Mouse (Mus musculus): ENCODE measurements around the gene Pfpl. TPM values are rescaled to one million over a fixed set of nuclear protein-coding genes. Genes with fewer than 3 reads are reported as not detected.

The Pfpl gene
- polyA plus RNA-seq, 1 experiment from 2014 or later = not detected

- no peak overlapping the region for H3K27ac ChIP-seq (replicated peaks; ENCODE audit: low read depth, low read length)
- no peaks in the 10 kb centered on the region for H3K36me3 ChIP-seq (replicated peaks; ENCODE audit: control insufficient read depth, insufficient read depth, low read depth, low read length)
- no peak overlapping the region for H3K4me3 ChIP-seq (ENCODE audit: low read depth, low read length)
- no peaks in the 10 kb centered on the region for H3K27me3 ChIP-seq (ENCODE audit: control insufficient read depth, insufficient read depth, low read length)
- no peaks in the 10 kb centered on the region for H3K9me3 ChIP-seq (replicated peaks; ENCODE audit: control insufficient read depth, low read length)
- H3K4me1 ChIP-seq (ENCODE audit: control insufficient read depth, insufficient read depth, low read length) = no peaks in the 10 kb centered on the region
- H3K4me2 ChIP-seq (ENCODE audit: low read depth, low read length) = no peak overlapping the region
- H3K9ac ChIP-seq (replicated peaks; ENCODE audit: low read length) = no peak overlapping the region
- WGBS = 11% methylated on average over 2 of the region's 2 CpGs
- DNase-seq (ENCODE audit: low spot score) = peak; percentile 50
- ATAC-seq (replicated peaks; ENCODE audit: insufficient number of reproducible peaks, low FRiP score, low TSS enrichment, low read depth) = no peak; the same call in 1 of the 2 replicates
Measured at GRCm38 (mm10) chr19:12433033-12433432, 5.3 kb downstream of the Pfpl start.

GRCm38 (mm10) chr19:12435011-12435416 is 7.3 kb downstream of the Pfpl start:
- H3K4me2 ChIP-seq (ENCODE audit: low read depth, low read length) = no peak overlapping the region
- no peak overlapping the region for H3K27ac ChIP-seq (replicated peaks; ENCODE audit: low read depth, low read length)
- H3K4me3 ChIP-seq (ENCODE audit: low read depth, low read length) = no peak overlapping the region
- H3K27me3 ChIP-seq (ENCODE audit: control insufficient read depth, insufficient read depth, low read length) = no peaks in the 10 kb centered on the region
- no peak overlapping the region for H3K9ac ChIP-seq (replicated peaks; ENCODE audit: low read length)
- DNase-seq (ENCODE audit: low spot score) (no peak), ATAC-seq (replicated peaks; ENCODE audit: insufficient number of reproducible peaks, low FRiP score, low TSS enrichment, low read depth) (no peak)
- 85% methylated on average over 4 of the region's 4 CpGs for WGBS
- no peaks in the 10 kb centered on the region for H3K9me3 ChIP-seq (replicated peaks; ENCODE audit: control insufficient read depth, low read length)
- no peaks in the 10 kb centered on the region for H3K36me3 ChIP-seq (replicated peaks; ENCODE audit: control insufficient read depth, insufficient read depth, low read depth, low read length)
- H3K4me1 ChIP-seq (ENCODE audit: control insufficient read depth, insufficient read depth, low read length) = no peaks in the 10 kb centered on the region

- 78% methylated on average over 4 of the region's 4 CpGs for WGBS
- DNase-seq (ENCODE audit: low spot score) (no peak), ATAC-seq (replicated peaks; ENCODE audit: insufficient number of reproducible peaks, low FRiP score, low TSS enrichment, low read depth) (no peak)
- no peaks in the 10 kb centered on the region for H3K9me3 ChIP-seq (replicated peaks; ENCODE audit: control insufficient read depth, low read length)
- H3K36me3 ChIP-seq (replicated peaks; ENCODE audit: control insufficient read depth, insufficient read depth, low read depth, low read length) = no peaks in the 10 kb centered on the region
- H3K27ac ChIP-seq (replicated peaks; ENCODE audit: low read depth, low read length) = no peak overlapping the region
- no peaks in the 10 kb centered on the region for H3K4me1 ChIP-seq (ENCODE audit: control insufficient read depth, insufficient read depth, low read length)
- H3K4me3 ChIP-seq (ENCODE audit: low read depth, low read length) = no peak overlapping the region
- no peak overlapping the region for H3K4me2 ChIP-seq (ENCODE audit: low read depth, low read length)
- no peak overlapping the region for H3K9ac ChIP-seq (replicated peaks; ENCODE audit: low read length)
- H3K27me3 ChIP-seq (ENCODE audit: control insufficient read depth, insufficient read depth, low read length) = no peaks in the 10 kb centered on the region
Measured at GRCm38 (mm10) chr19:12435750-12436524, 8.2 kb downstream of the Pfpl start.

GRCm38 (mm10) chr19:12439581-12439980 is 11.9 kb downstream of the Pfpl start:
- no peak for ATAC-seq (replicated peaks; ENCODE audit: insufficient number of reproducible peaks, low FRiP score, low TSS enrichment, low read depth)
- 54% methylated on average over 1 of the region's 1 CpGs for WGBS

GRCm38 (mm10) chr19:12440103-12440725 is 12.5 kb downstream of the Pfpl start:
- H3K27me3 ChIP-seq (ENCODE audit: control insufficient read depth, insufficient read depth, low read length) = no peaks in the 10 kb centered on the region
- no peaks in the 10 kb centered on the region for H3K36me3 ChIP-seq (replicated peaks; ENCODE audit: control insufficient read depth, insufficient read depth, low read depth, low read length)
- no peak overlapping the region for H3K4me3 ChIP-seq (ENCODE audit: low read depth, low read length)
- no peak overlapping the region for H3K9ac ChIP-seq (replicated peaks; ENCODE audit: low read length)
- H3K4me1 ChIP-seq (ENCODE audit: control insufficient read depth, insufficient read depth, low read length) = no peaks in the 10 kb centered on the region
- no peak overlapping the region for H3K27ac ChIP-seq (replicated peaks; ENCODE audit: low read depth, low read length)
- 75% methylated on average over 5 of the region's 5 CpGs for WGBS
- ATAC-seq (replicated peaks; ENCODE audit: insufficient number of reproducible peaks, low FRiP score, low TSS enrichment, low read depth) = no peak
- H3K4me2 ChIP-seq (ENCODE audit: low read depth, low read length) = no peak overlapping the region
- no peak for DNase-seq (ENCODE audit: low spot score)
- H3K9me3 ChIP-seq (replicated peaks; ENCODE audit: control insufficient read depth, low read length) = no peaks in the 10 kb centered on the region

More at GRCm38 (mm10) chr19:12439581-12439980, 11.9 kb downstream of the Pfpl start:
- no peak for DNase-seq (ENCODE audit: low spot score)
- H3K9ac ChIP-seq (replicated peaks; ENCODE audit: low read length) = no peak overlapping the region
- H3K9me3 ChIP-seq (replicated peaks; ENCODE audit: control insufficient read depth, low read length) = no peaks in the 10 kb centered on the region
- H3K4me3 ChIP-seq (ENCODE audit: low read depth, low read length) = no peak overlapping the region
- H3K27ac ChIP-seq (replicated peaks; ENCODE audit: low read depth, low read length) = no peak overlapping the region
- no peaks in the 10 kb centered on the region for H3K27me3 ChIP-seq (ENCODE audit: control insufficient read depth, insufficient read depth, low read length)
- no peaks in the 10 kb centered on the region for H3K36me3 ChIP-seq (replicated peaks; ENCODE audit: control insufficient read depth, insufficient read depth, low read depth, low read length)
- no peak overlapping the region for H3K4me2 ChIP-seq (ENCODE audit: low read depth, low read length)
- no peaks in the 10 kb centered on the region for H3K4me1 ChIP-seq (ENCODE audit: control insufficient read depth, insufficient read depth, low read length)

- WGBS = 78% methylated on average over 4 of the region's 4 CpGs
- H3K9me3 ChIP-seq (replicated peaks; ENCODE audit: control insufficient read depth, low read length) = no peaks in the 10 kb centered on the region
- ATAC-seq (replicated peaks; ENCODE audit: insufficient number of reproducible peaks, low FRiP score, low TSS enrichment, low read depth) (no peak), DNase-seq (ENCODE audit: low spot score) (no peak)
- no peak overlapping the region for H3K4me2 ChIP-seq (ENCODE audit: low read depth, low read length)
- no peak overlapping the region for H3K4me3 ChIP-seq (ENCODE audit: low read depth, low read length)
- H3K27me3 ChIP-seq (ENCODE audit: control insufficient read depth, insufficient read depth, low read length) = no peaks in the 10 kb centered on the region
- H3K27ac ChIP-seq (replicated peaks; ENCODE audit: low read depth, low read length) = no peak overlapping the region
- no peaks in the 10 kb centered on the region for H3K36me3 ChIP-seq (replicated peaks; ENCODE audit: control insufficient read depth, insufficient read depth, low read depth, low read length)
- no peak overlapping the region for H3K9ac ChIP-seq (replicated peaks; ENCODE audit: low read length)
- no peaks in the 10 kb centered on the region for H3K4me1 ChIP-seq (ENCODE audit: control insufficient read depth, insufficient read depth, low read length)
Measured at GRCm38 (mm10) chr19:12442560-12442959, 14.9 kb downstream of the Pfpl start.

GRCm38 (mm10) chr19:12445014-12445413 is 17.3 kb downstream of the Pfpl start:
- no peak for DNase-seq (ENCODE audit: low spot score)
- ATAC-seq (replicated peaks; ENCODE audit: insufficient number of reproducible peaks, low FRiP score, low TSS enrichment, low read depth) = no peak
- no peak overlapping the region for H3K4me2 ChIP-seq (ENCODE audit: low read depth, low read length)
- no peaks in the 10 kb centered on the region for H3K27me3 ChIP-seq (ENCODE audit: control insufficient read depth, insufficient read depth, low read length)
- 77% methylated on average over 3 of the region's 3 CpGs for WGBS
- no peak overlapping the region for H3K4me3 ChIP-seq (ENCODE audit: low read depth, low read length)
- no peaks in the 10 kb centered on the region for H3K4me1 ChIP-seq (ENCODE audit: control insufficient read depth, insufficient read depth, low read length)
- no peaks in the 10 kb centered on the region for H3K9me3 ChIP-seq (replicated peaks; ENCODE audit: control insufficient read depth, low read length)
- H3K36me3 ChIP-seq (replicated peaks; ENCODE audit: control insufficient read depth, insufficient read depth, low read depth, low read length) = no peaks in the 10 kb centered on the region
- H3K27ac ChIP-seq (replicated peaks; ENCODE audit: low read depth, low read length) = no peak overlapping the region
- no peak overlapping the region for H3K9ac ChIP-seq (replicated peaks; ENCODE audit: low read length)

- Histone ChIP-seq H3K27ac (replicated peaks; ENCODE audit: low read depth, low read length) (no peak overlapping the region), H3K4me3 (ENCODE audit: low read depth, low read length) (no peak overlapping the region), H3K4me2 (ENCODE audit: low read depth, low read length) (no peak overlapping the region), H3K27me3 (ENCODE audit: control insufficient read depth, insufficient read depth, low read length) (no peaks in the 10 kb centered on the region), H3K9ac (replicated peaks; ENCODE audit: low read length) (no peak overlapping the region), H3K4me1 (ENCODE audit: control insufficient read depth, insufficient read depth, low read length) (no peaks in the 10 kb centered on the region), H3K36me3 (replicated peaks; ENCODE audit: control insufficient read depth, insufficient read depth, low read depth, low read length) (no peaks in the 10 kb centered on the region), H3K9me3 (replicated peaks; ENCODE audit: control insufficient read depth, low read length) (no peaks in the 10 kb centered on the region)
- DNase-seq (ENCODE audit: low spot score) (peak; percentile 31), ATAC-seq (replicated peaks; ENCODE audit: insufficient number of reproducible peaks, low FRiP score, low TSS enrichment, low read depth) (no peak)
- WGBS = 64% methylated on average over 12 of the region's 12 CpGs
Measured at GRCm38 (mm10) chr19:12457401-12458066, 29.8 kb downstream of the Pfpl start.

Measured in embryonic facial prominence, embryonic 11.5 days (tissue).